Mouse (Mus musculus) MEL (cell line): Measurements from ENCODE around the gene Tfrc.

Experiments used
- EP300 ChIP-seq, 2 experiments: IDR thresholded peaks; 2 replicates each; pipeline ENCODE4 v1.6.1; 2011; ENCODE audit warnings: improper control_type of control experiment in 2 of 2, low read length in 2 of 2, low read depth in 1 of 2, mild to moderate bottlenecking in 1 of 2
- POLR2A ChIP-seq, 2 experiments: IDR thresholded peaks; 2 replicates each; pipeline ENCODE4 v1.6.1; 2011 to 2012; ENCODE audit warnings: low read length in 2 of 2, mild to moderate bottlenecking in 2 of 2, control low read depth in 1 of 2, improper control_type of control experiment in 1 of 2, low read depth in 1 of 2, moderate library complexity in 1 of 2; ENCODE audit not compliant: control insufficient read depth in 1 of 2, insufficient read depth in 1 of 2, poor library complexity in 1 of 2

DNA sequence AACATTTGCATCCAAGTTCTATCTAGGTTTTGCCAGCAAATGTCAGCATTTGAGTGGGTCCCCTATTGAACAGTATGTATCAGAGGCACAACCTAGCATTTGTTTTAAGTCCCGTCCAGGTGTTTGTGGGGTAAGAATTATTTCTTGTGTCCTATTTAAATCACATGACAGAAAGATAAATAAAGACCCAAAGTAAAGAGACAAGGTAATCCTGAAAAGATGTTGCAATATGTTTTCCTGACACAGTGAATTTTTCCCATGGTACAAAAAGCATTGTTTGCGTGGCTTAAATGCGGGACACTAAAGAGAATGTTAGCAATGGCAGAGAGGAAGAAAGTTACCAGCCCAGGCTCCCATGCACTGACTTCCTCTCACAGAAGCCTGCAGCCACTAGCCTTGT is 38.7 kb upstream of the Tfrc start:
- no peak for TF ChIP-seq POLR2A (IDR thresholded peaks at IDR 0.05; ENCODE audit: control insufficient read depth in 1 of 2, insufficient read depth in 1 of 2, low read depth in 1 of 2, low read length in 2 of 2, poor library complexity in 1 of 2)
- TF ChIP-seq EP300 (IDR thresholded peaks at IDR 0.05; ENCODE audit: low read depth in 1 of 2, low read length in 2 of 2), result no peak
